Mouse (Mus musculus): ENCODE data around the gene Ctns. TPM values are rescaled to one million over a fixed set of nuclear protein-coding genes. Genes with fewer than 3 reads are reported as not detected.

Gene Ctns
- total RNA-seq (2021), result 10 to 100 TPM; 16.5 to 23.0 TPM

GRCm38 (mm10) chr11:73198603-73199229, at the start of gene Ctns:
Gene Ctns, minus strand, starts transcription at chr11:73199042.
- no peak for DNase-seq (ENCODE audit: extremely low spot score in 1 of 2, low spot score in 1 of 2)

GRCm38 (mm10) chr11:73242777-73243176, 43.9 kb upstream of the Ctns start:
- no peak for DNase-seq (ENCODE audit: extremely low spot score in 1 of 2, low spot score in 1 of 2)

GRCm38 (mm10) chr11:73242199-73242598, 43.4 kb upstream of the Ctns start:
- no peak for DNase-seq (ENCODE audit: extremely low spot score in 1 of 2, low spot score in 1 of 2)

- DNase-seq (ENCODE audit: extremely low spot score in 1 of 2, low spot score in 1 of 2), result no peak
Measured at GRCm38 (mm10) chr11:73236731-73237130, 37.9 kb upstream of the Ctns start.

- DNase-seq (ENCODE audit: extremely low spot score in 1 of 2, low spot score in 1 of 2), result no peak
Measured at GRCm38 (mm10) chr11:73235990-73236701, 37.3 kb upstream of the Ctns start.

- no peak for DNase-seq (ENCODE audit: extremely low spot score in 1 of 2, low spot score in 1 of 2)
Measured at GRCm38 (mm10) chr11:73233992-73234391, 35.1 kb upstream of the Ctns start, which contains the start of gene Trpv1. Gene Trpv1, plus strand, starts transcription at chr11:73234292.

GRCm38 (mm10) chr11:73232513-73232912, 33.7 kb upstream of the Ctns start:
- DNase-seq (ENCODE audit: extremely low spot score in 1 of 2, low spot score in 1 of 2), result no peak

GRCm38 (mm10) chr11:73230081-73230480, 31.2 kb upstream of the Ctns start:
- DNase-seq (ENCODE audit: extremely low spot score in 1 of 2, low spot score in 1 of 2), result no peak

GRCm38 (mm10) chr11:73228881-73229280, 30.0 kb upstream of the Ctns start:
- no peak for DNase-seq (ENCODE audit: extremely low spot score in 1 of 2, low spot score in 1 of 2)

- DNase-seq (ENCODE audit: extremely low spot score in 1 of 2, low spot score in 1 of 2), result no peak
Measured at GRCm38 (mm10) chr11:73225856-73226255, 27.0 kb upstream of the Ctns start.

GRCm38 (mm10) chr11:73223966-73224365, 25.1 kb upstream of the Ctns start:
- no peak for DNase-seq (ENCODE audit: extremely low spot score in 1 of 2, low spot score in 1 of 2)

GRCm38 (mm10) chr11:73222846-73223245, 24.0 kb upstream of the Ctns start:
- no peak for DNase-seq (ENCODE audit: extremely low spot score in 1 of 2, low spot score in 1 of 2)

- DNase-seq (ENCODE audit: extremely low spot score in 1 of 2, low spot score in 1 of 2), result no peak
Measured at GRCm38 (mm10) chr11:73220651-73221050, 21.8 kb upstream of the Ctns start.

GRCm38 (mm10) chr11:73219671-73220070, 20.8 kb upstream of the Ctns start:
- DNase-seq (ENCODE audit: extremely low spot score in 1 of 2, low spot score in 1 of 2), result no peak

- no peak for DNase-seq (ENCODE audit: extremely low spot score in 1 of 2, low spot score in 1 of 2)
Measured at GRCm38 (mm10) chr11:73213956-73214355, 15.1 kb upstream of the Ctns start.

GRCm38 (mm10) chr11:73207621-73208020, 8.8 kb upstream of the Ctns start:
- no peak for DNase-seq (ENCODE audit: extremely low spot score in 1 of 2, low spot score in 1 of 2)

- DNase-seq (ENCODE audit: extremely low spot score in 1 of 2, low spot score in 1 of 2), result no peak
Measured at GRCm38 (mm10) chr11:73205194-73205593, 6.4 kb upstream of the Ctns start.

- no peak for DNase-seq (ENCODE audit: extremely low spot score in 1 of 2, low spot score in 1 of 2)
Measured at GRCm38 (mm10) chr11:73203895-73204294, 5.1 kb upstream of the Ctns start.

- DNase-seq (ENCODE audit: extremely low spot score in 1 of 2, low spot score in 1 of 2), result no peak
Measured at GRCm38 (mm10) chr11:73201597-73201996, 2.8 kb upstream of the Ctns start.

- DNase-seq (ENCODE audit: extremely low spot score in 1 of 2, low spot score in 1 of 2), result no peak
Measured at GRCm38 (mm10) chr11:73201021-73201420, 2.2 kb upstream of the Ctns start.

- no peak for DNase-seq (ENCODE audit: extremely low spot score in 1 of 2, low spot score in 1 of 2)
Measured at GRCm38 (mm10) chr11:73199879-73200278, 1.0 kb upstream of the Ctns start.

GRCm38 (mm10) chr11:73199230-73199712, 429 bp upstream of the Ctns start, which contains the start of gene Shpk:
Gene Shpk, plus strand, starts transcription at chr11:73199460.
- peak; percentile 88 to 89 for DNase-seq (ENCODE audit: extremely low spot score in 1 of 2, low spot score in 1 of 2)
